Mouse (Mus musculus) spleen, adult 2 months (tissue): ENCODE measurements around the gene Gm12248.

Source experiments
- CTCF ChIP-seq: fragments of 200-500 bp; IDR thresholded peaks from 2 replicates; pipeline ENCODE4 v1.5.1; 2011; ENCODE audit warnings: mild to moderate bottlenecking, inconsistent platforms; ENCODE audit not compliant: insufficient read depth, insufficient read length, insufficient replicate concordance; ENCODE audit errors: extremely low read depth
- POLR2A ChIP-seq: fragments of 200-500 bp; IDR thresholded peaks from 2 replicates; pipeline ENCODE4 v1.6.1; 2011; ENCODE audit warnings: low read depth, low read length, inconsistent platforms

- TF ChIP-seq POLR2A = no peak
- TF ChIP-seq CTCF = no peak
These were observed 74.2 kb downstream of the Gm12248 start for GRCm38 (mm10) chr11:58018701-58019100.
